Mouse (Mus musculus): ENCODE data around the gene Aoc3. TPM values are rescaled to one million over a fixed set of nuclear protein-coding genes. Genes with fewer than 3 reads are reported as not detected.
"Not testable (repeated sequence)": the region's sequence is repeated elsewhere in the genome, so short reads cannot be mapped to it uniquely, and the experiment has no call there.

Gene Aoc3
- total and polyA plus RNA-seq, 3 experiments, result 0.62 to 2.2 TPM; not detected in 1

GRCm38 (mm10) chr11:101328941-101329635, 1.3 kb upstream of the Aoc3 start:
- no peak for DNase-seq (ENCODE audit: low read depth, low spot score)

GRCm38 (mm10) chr11:101330961-101331360, 556 bp downstream of the Aoc3 start:
- not testable (repeated sequence) for DNase-seq (ENCODE audit: low read depth, low spot score); H3K4me3 ChIP-seq (ENCODE audit: control insufficient read depth in 1 of 2, insufficient read depth in 1 of 2, low read depth in 2 of 2, low read length in 2 of 2); H3K9ac ChIP-seq (ENCODE audit: control insufficient read depth, low read depth, low read length, poor library complexity, severe bottlenecking); H3K36me3 ChIP-seq (ENCODE audit: control insufficient read depth in 1 of 2, insufficient read depth in 2 of 2, low read length in 2 of 2); H3K27ac ChIP-seq (ENCODE audit: control insufficient read depth, low read depth, low read length); H3K79me2 ChIP-seq (ENCODE audit: control insufficient read depth, insufficient read depth, low read length, poor library complexity); H3K4me1 ChIP-seq (ENCODE audit: control insufficient read depth in 1 of 2, insufficient read depth in 2 of 2, low read length in 2 of 2); H3K27me3 ChIP-seq (ENCODE audit: control insufficient read depth in 1 of 2, insufficient read depth in 2 of 2, low read length in 2 of 2); H3K9me3 ChIP-seq (replicated peaks; ENCODE audit: insufficient read depth, low read length)

More at GRCm38 (mm10) chr11:101328941-101329635, 1.3 kb upstream of the Aoc3 start:
- Histone ChIP-seq H3K4me1 (ENCODE audit: control insufficient read depth in 1 of 2, insufficient read depth in 2 of 2, low read length in 2 of 2) (no peaks in the 10 kb centered on the region), H3K36me3 (ENCODE audit: control insufficient read depth in 1 of 2, insufficient read depth in 2 of 2, low read length in 2 of 2) (peaks cover 0 to 5% of the 10 kb centered on the region in 2 experiments; a peak in 2 of 4 replicates), H3K27ac (ENCODE audit: control insufficient read depth, low read depth, low read length) (no peak overlapping the region), H3K4me3 (ENCODE audit: control insufficient read depth in 1 of 2, insufficient read depth in 1 of 2, low read depth in 2 of 2, low read length in 2 of 2) (no peak overlapping the region), H3K27me3 (ENCODE audit: control insufficient read depth in 1 of 2, insufficient read depth in 2 of 2, low read length in 2 of 2) (no peaks in the 10 kb centered on the region), H3K9me3 (replicated peaks; ENCODE audit: insufficient read depth, low read length) (no peaks in the 10 kb centered on the region), H3K9ac (ENCODE audit: control insufficient read depth, low read depth, low read length, poor library complexity, severe bottlenecking) (no peak overlapping the region), H3K79me2 (ENCODE audit: control insufficient read depth, insufficient read depth, low read length, poor library complexity) (no peaks in the 10 kb centered on the region)
- peak; percentile 18; the same call in 1 of the 2 replicates for TF ChIP-seq MAFK (IDR thresholded peaks at IDR 0.05; ENCODE audit: borderline replicate concordance, low read depth, low read length)
- no peak for TF ChIP-seq HCFC1 (IDR thresholded peaks at IDR 0.05; ENCODE audit: low read depth, low read length)
- TF ChIP-seq RCOR1 (IDR thresholded peaks at IDR 0.05; ENCODE audit: low read depth, low read length), result no peak
- TF ChIP-seq ZKSCAN1 (IDR thresholded peaks at IDR 0.05; ENCODE audit: low read depth, low read length), result no peak
- peak in 1 of 2 experiments; percentile 33; a peak in 2 of 4 replicates for TF ChIP-seq POLR2A (IDR thresholded peaks at IDR 0.05; ENCODE audit: control insufficient read depth in 1 of 2, insufficient read depth in 1 of 2, low read depth in 1 of 2, low read length in 2 of 2, poor library complexity in 1 of 2)

GRCm38 (mm10) chr11:101332537-101332936, 2.1 kb downstream of the Aoc3 start:
- TF ChIP-seq E2F4 (IDR thresholded peaks at IDR 0.05; ENCODE audit: borderline replicate concordance, low read depth, low read length) (no peak), CTCF (IDR thresholded peaks at IDR 0.05 in 2 of 3, conservative IDR thresholded peaks at IDR 0.05 in 1 of 3; ENCODE audit: control insufficient read depth in 1 of 3, insufficient read depth in 1 of 3, low read depth in 2 of 3, low read length in 3 of 3, poor library complexity in 1 of 3, severe bottlenecking in 1 of 3) (no peak)
- Histone ChIP-seq H3K79me2 (ENCODE audit: control insufficient read depth, insufficient read depth, low read length, poor library complexity) (no peaks in the 10 kb centered on the region), H3K27me3 (ENCODE audit: control insufficient read depth in 1 of 2, insufficient read depth in 2 of 2, low read length in 2 of 2) (no peaks in the 10 kb centered on the region), H3K27ac (ENCODE audit: control insufficient read depth, low read depth, low read length) (no peak overlapping the region), H3K36me3 (ENCODE audit: control insufficient read depth in 1 of 2, insufficient read depth in 2 of 2, low read length in 2 of 2) (no peaks in the 10 kb centered on the region; a peak in 1 of 4 replicates), H3K4me3 (ENCODE audit: control insufficient read depth in 1 of 2, insufficient read depth in 1 of 2, low read depth in 2 of 2, low read length in 2 of 2) (no peak overlapping the region), H3K9me3 (replicated peaks; ENCODE audit: insufficient read depth, low read length) (no peaks in the 10 kb centered on the region), H3K4me1 (ENCODE audit: control insufficient read depth in 1 of 2, insufficient read depth in 2 of 2, low read length in 2 of 2) (peaks cover 0 to under 1% of the 10 kb centered on the region in 2 experiments; a peak in 1 of 4 replicates), H3K9ac (ENCODE audit: control insufficient read depth, low read depth, low read length, poor library complexity, severe bottlenecking) (no peak overlapping the region)
- DNase-seq (ENCODE audit: low read depth, low spot score), result no peak

GRCm38 (mm10) chr11:101334023-101334422, 3.6 kb downstream of the Aoc3 start:
- no peak overlapping the region for H3K9ac ChIP-seq (ENCODE audit: control insufficient read depth, low read depth, low read length, poor library complexity, severe bottlenecking)

More at GRCm38 (mm10) chr11:101334023-101334422, 3.6 kb downstream of the Aoc3 start:
- Histone ChIP-seq H3K4me1 (ENCODE audit: control insufficient read depth in 1 of 2, insufficient read depth in 2 of 2, low read length in 2 of 2) (peaks cover 3 to 4% of the 10 kb centered on the region in 2 experiments; a peak in 3 of 4 replicates), H3K27ac (ENCODE audit: control insufficient read depth, low read depth, low read length) (no peak overlapping the region), H3K79me2 (ENCODE audit: control insufficient read depth, insufficient read depth, low read length, poor library complexity) (no peaks in the 10 kb centered on the region), H3K4me3 (ENCODE audit: control insufficient read depth in 1 of 2, insufficient read depth in 1 of 2, low read depth in 2 of 2, low read length in 2 of 2) (no peak overlapping the region), H3K36me3 (ENCODE audit: control insufficient read depth in 1 of 2, insufficient read depth in 2 of 2, low read length in 2 of 2) (peaks cover 0 to 3% of the 10 kb centered on the region in 2 experiments; a peak in 2 of 4 replicates), H3K27me3 (ENCODE audit: control insufficient read depth in 1 of 2, insufficient read depth in 2 of 2, low read length in 2 of 2) (no peaks in the 10 kb centered on the region), H3K9me3 (replicated peaks; ENCODE audit: insufficient read depth, low read length) (no peaks in the 10 kb centered on the region)
- TF ChIP-seq MAZ (IDR thresholded peaks at IDR 0.05; ENCODE audit: low read depth, low read length) (no peak), USF1 (IDR thresholded peaks at IDR 0.05; ENCODE audit: low read depth, low read length) (no peak), MXI1 (IDR thresholded peaks at IDR 0.05; ENCODE audit: low read depth, low read length) (no peak), ELF1 (IDR thresholded peaks at IDR 0.05; ENCODE audit: low read depth, low read length) (no peak)
- no peak for DNase-seq (ENCODE audit: low read depth, low spot score)

Data from MEL (cell line).